Mouse (Mus musculus) forebrain, embryonic 13.5 days (tissue): ENCODE measurements around the gene Mab21l3. TPM values are rescaled to one million over a fixed set of nuclear protein-coding genes. Genes with fewer than 3 reads are reported as not detected.

Source experiments
- ATAC-seq: fragments of 200-750 bp; cut with Nextera tagmentation; 2 replicates; pipeline ENCODE4 v1.8.0; 2017
- H3K27ac ChIP-seq: fragments of 300-500 bp; sonication (generic); 2 replicates; pipeline ENCODE4 v1.5.1; 2015; ENCODE audit warnings: inconsistent platforms, mild to moderate bottlenecking, moderate library complexity
- H3K27me3 ChIP-seq: fragments of 300-500 bp; sonication (generic); 2 replicates; pipeline ENCODE4 v1.6.1; 2015; ENCODE audit warnings: mild to moderate bottlenecking, inconsistent platforms
- H3K36me3 ChIP-seq: fragments of 300-500 bp; sonication (generic); 2 replicates; pipeline ENCODE4 v1.6.1; 2015; ENCODE audit warnings: mild to moderate bottlenecking, inconsistent platforms; ENCODE audit not compliant: poor library complexity, severe bottlenecking
- H3K4me1 ChIP-seq: fragments of 300-500 bp; sonication (generic); 2 replicates; pipeline ENCODE4 v1.6.1; 2015; ENCODE audit warnings: inconsistent platforms
- H3K4me2 ChIP-seq: fragments of 300-500 bp; sonication (generic); 2 replicates; pipeline ENCODE4 v1.6.1; 2015; ENCODE audit warnings: inconsistent platforms, mild to moderate bottlenecking, moderate library complexity
- H3K4me3 ChIP-seq: fragments of 300-500 bp; sonication (generic); 2 replicates; pipeline ENCODE4 v1.5.1; 2015; ENCODE audit warnings: mild to moderate bottlenecking, inconsistent platforms
- H3K9ac ChIP-seq: fragments of 300-500 bp; sonication (generic); 2 replicates; pipeline ENCODE4 v1.6.1; 2015; ENCODE audit warnings: mild to moderate bottlenecking, inconsistent platforms
- H3K9me3 ChIP-seq: fragments of 300-500 bp; sonication (generic); replicated peaks from 2 replicates; pipeline ENCODE4 v1.6.1; 2016; ENCODE audit warnings: inconsistent platforms
- WGBS: fragments of 180-500 bp; shearing (Covaris S2); methylation state at CpG from one replicate; pipeline ENCODE4 v1.1.7; 2015; 5-methylcytosine and 5-hydroxymethylcytosine counted together
- polyA plus RNA-seq: library from polyadenylated mRNA; unstranded; fragments of >200 nt; fragmentation: Nextera tagmentation; extraction: Ambion mirVana; gene quantifications from 2 replicates; pipeline ENCODE4 v1.2.1, GENCODE M21; 2015

Mab21l3 gene
- polyA plus RNA-seq, 1 experiment from 2014 or later, result 0.50 TPM

- Histone ChIP-seq H3K9ac (no peak overlapping the region), H3K4me1 (peaks cover 4% of the 10 kb centered on the region; the same call in 1 of the 2 replicates), H3K9me3 (0 out of 2 replicates have a peak, but pooled peaks cover 8% of the 10 kb centered on the region), H3K4me2 (no peak overlapping the region), H3K36me3 (no peaks in the 10 kb centered on the region), H3K27ac (no peak overlapping the region), H3K27me3 (no peaks in the 10 kb centered on the region), H3K4me3 (no peak overlapping the region)
- WGBS, result 83% methylated on average over 3 of the region's 3 CpGs
- ATAC-seq, result no peak
Measured at GRCm38 (mm10) chr3:101770540-101770939, 78.2 kb downstream of the Mab21l3 start.

- Histone ChIP-seq H3K9ac (no peak overlapping the region), H3K27ac (no peak overlapping the region), H3K4me1 (peaks cover 4% of the 10 kb centered on the region; the same call in 1 of the 2 replicates), H3K4me2 (no peak overlapping the region), H3K4me3 (no peak overlapping the region), H3K36me3 (no peaks in the 10 kb centered on the region), H3K27me3 (no peaks in the 10 kb centered on the region), H3K9me3 (0 out of 2 replicates have a peak, but pooled peaks cover 2% of the 10 kb centered on the region)
- no peak for ATAC-seq
Measured at GRCm38 (mm10) chr3:101763566-101763965, 85.2 kb downstream of the Mab21l3 start.

Other genes starting within 250 kb of the Mab21l3 start
- gene Atp1a1, start 244.3 kb downstream of the Mab21l3 start, polyA plus RNA-seq, result 32.5 and 34.0 TPM in 2 replicates
- gene Slc22a15, start 75.5 kb upstream of the Mab21l3 start, polyA plus RNA-seq, result 4.8 and 5.5 TPM in 2 replicates
- gene Nhlh2, start 161.1 kb upstream of the Mab21l3 start, polyA plus RNA-seq, result 34.4 and 44.4 TPM in 2 replicates
- gene Casq2, start 237.5 kb upstream of the Mab21l3 start, polyA plus RNA-seq, result 0.10 and 0.39 TPM in 2 replicates